Mouse (Mus musculus) midbrain, embryonic 13.5 days (tissue): ENCODE results near the gene Osbpl3. TPM values are rescaled to one million over a fixed set of nuclear protein-coding genes. Genes with fewer than 3 reads are reported as not detected.

Experiments used
- ATAC-seq: fragments of 200-750 bp; cut with Nextera tagmentation; 2 replicates; pipeline ENCODE4 v1.8.0; 2017; ENCODE audit warnings: mild to moderate bottlenecking, moderate TSS enrichment, moderate library complexity
- H3K27ac ChIP-seq: fragments of 300-500 bp; sonication (generic); 2 replicates; pipeline ENCODE4 v1.5.1; 2015; ENCODE audit warnings: inconsistent platforms, mild to moderate bottlenecking, moderate library complexity
- H3K27me3 ChIP-seq: fragments of 300-500 bp; sonication (generic); 2 replicates; pipeline ENCODE4 v1.6.1; 2015; ENCODE audit warnings: mild to moderate bottlenecking, inconsistent platforms
- H3K36me3 ChIP-seq: fragments of 300-500 bp; sonication (generic); 2 replicates; pipeline ENCODE4 v1.6.1; 2015; ENCODE audit warnings: mild to moderate bottlenecking, inconsistent platforms
- H3K4me1 ChIP-seq: fragments of 300-500 bp; sonication (generic); replicated peaks from 2 replicates; pipeline ENCODE4 v1.6.1; 2015; ENCODE audit warnings: inconsistent platforms
- H3K4me2 ChIP-seq: fragments of 300-500 bp; sonication (generic); replicated peaks from 2 replicates; pipeline ENCODE4 v1.6.1; 2015; ENCODE audit warnings: moderate library complexity, mild to moderate bottlenecking, inconsistent platforms
- H3K4me3 ChIP-seq: fragments of 300-500 bp; sonication (generic); replicated peaks from 2 replicates; pipeline ENCODE4 v1.5.1; 2015; ENCODE audit warnings: mild to moderate bottlenecking, inconsistent platforms
- H3K9ac ChIP-seq: fragments of 300-500 bp; sonication (generic); replicated peaks from 2 replicates; pipeline ENCODE4 v1.6.1; 2015; ENCODE audit warnings: mild to moderate bottlenecking, inconsistent platforms
- H3K9me3 ChIP-seq: fragments of 300-500 bp; sonication (generic); 2 replicates; pipeline ENCODE4 v1.6.1; 2016; ENCODE audit warnings: mild to moderate bottlenecking, inconsistent platforms
- WGBS: fragments of 180-500 bp; shearing (Covaris S2); methylation state at CpG from one replicate; pipeline ENCODE4 v1.1.7; 2015; 5-methylcytosine and 5-hydroxymethylcytosine counted together
- polyA plus RNA-seq: library from polyadenylated mRNA; unstranded; fragments of >200 nt; fragmentation: Nextera tagmentation; extraction: Ambion mirVana; gene quantifications from 2 replicates; pipeline ENCODE4 v1.2.1, GENCODE M21; 2015

Gene Osbpl3
- polyA plus RNA-seq, 1 experiment from 2014 or later, result 6.7 TPM

GRCm38 (mm10) chr6:50291650-50292049, 164.4 kb downstream of the Osbpl3 start:
- Histone ChIP-seq H3K27me3 (no peaks in the 10 kb centered on the region), H3K36me3 (no peaks in the 10 kb centered on the region), H3K4me1 (no peaks in the 10 kb centered on the region), H3K9ac (no peak overlapping the region), H3K27ac (no peak overlapping the region), H3K9me3 (no peaks in the 10 kb centered on the region), H3K4me2 (no peak overlapping the region), H3K4me3 (no peak overlapping the region)
- ATAC-seq, result no peak
- 91% methylated on average over 4 of the region's 4 CpGs for WGBS

- Histone ChIP-seq H3K4me3 (no peak overlapping the region), H3K9me3 (no peaks in the 10 kb centered on the region), H3K4me1 (no peaks in the 10 kb centered on the region), H3K27ac (no peak overlapping the region), H3K36me3 (no peaks in the 10 kb centered on the region), H3K4me2 (no peak overlapping the region), H3K27me3 (no peaks in the 10 kb centered on the region), H3K9ac (no peak overlapping the region)
- ATAC-seq, result no peak
- 95% methylated on average over 3 of the region's 3 CpGs for WGBS
Observed at GRCm38 (mm10) chr6:50286881-50287280, 169.1 kb downstream of the Osbpl3 start.

- no peak overlapping the region for H3K4me2 ChIP-seq
- no peak for ATAC-seq
- H3K9ac ChIP-seq, result no peak overlapping the region
- H3K27me3 ChIP-seq, result no peaks in the 10 kb centered on the region
- no peak overlapping the region for H3K4me3 ChIP-seq
- WGBS, result 92% methylated on average over 7 of the region's 7 CpGs
- no peaks in the 10 kb centered on the region for H3K36me3 ChIP-seq
- H3K4me1 ChIP-seq, result no peaks in the 10 kb centered on the region
- H3K9me3 ChIP-seq, result no peaks in the 10 kb centered on the region
- no peak overlapping the region for H3K27ac ChIP-seq
Observed at GRCm38 (mm10) chr6:50279642-50280041, 176.4 kb downstream of the Osbpl3 start.

GRCm38 (mm10) chr6:50273947-50274346, 182.1 kb downstream of the Osbpl3 start:
- no peak overlapping the region for H3K4me2 ChIP-seq
- no peak for ATAC-seq

GRCm38 (mm10) chr6:50273416-50273815, 182.6 kb downstream of the Osbpl3 start:
- Histone ChIP-seq H3K36me3 (no peaks in the 10 kb centered on the region), H3K9me3 (no peaks in the 10 kb centered on the region), H3K4me3 (no peak overlapping the region), H3K27ac (no peak overlapping the region), H3K9ac (no peak overlapping the region), H3K4me2 (no peak overlapping the region), H3K4me1 (no peaks in the 10 kb centered on the region), H3K27me3 (no peaks in the 10 kb centered on the region)
- WGBS, result 81% methylated on average over 1 of the region's 1 CpGs
- ATAC-seq, result no peak

More at GRCm38 (mm10) chr6:50273947-50274346, 182.1 kb downstream of the Osbpl3 start:
- Histone ChIP-seq H3K27ac (no peak overlapping the region), H3K9me3 (no peaks in the 10 kb centered on the region), H3K9ac (no peak overlapping the region), H3K4me1 (no peaks in the 10 kb centered on the region), H3K27me3 (no peaks in the 10 kb centered on the region), H3K4me3 (no peak overlapping the region), H3K36me3 (no peaks in the 10 kb centered on the region)
- 90% methylated on average over 4 of the region's 4 CpGs for WGBS

- peaks cover 24% of the 10 kb centered on the region for H3K4me1 ChIP-seq
- WGBS, result 90% methylated on average over 6 of the region's 6 CpGs
- H3K27ac ChIP-seq, result no peak within 1 kb of the TSS
- H3K36me3 ChIP-seq, result no peaks in the 10 kb centered on the region
- no peak within 1 kb of the TSS for H3K4me3 ChIP-seq
- H3K27me3 ChIP-seq, result no peaks in the 10 kb centered on the region
- H3K9me3 ChIP-seq, result no peaks in the 10 kb centered on the region
- H3K9ac ChIP-seq, result no peak within 1 kb of the TSS
- H3K4me2 ChIP-seq, result no peak within 1 kb of the TSS
- no peak for ATAC-seq
Observed at GRCm38 (mm10) chr6:50263670-50264069, 192.3 kb downstream of the Osbpl3 start, which contains the start of gene Gsdme. Gsdme (minus strand) TSS chr6:50263862.

GRCm38 (mm10) chr6:50262310-50262709, 193.7 kb downstream of the Osbpl3 start:
- peaks cover 24% of the 10 kb centered on the region for H3K4me1 ChIP-seq
- H3K9me3 ChIP-seq, result no peaks in the 10 kb centered on the region
- H3K36me3 ChIP-seq, result no peaks in the 10 kb centered on the region
- peak overlapping the region; percentile 77 for H3K9ac ChIP-seq
- no peaks in the 10 kb centered on the region for H3K27me3 ChIP-seq
- peak overlapping the region; percentile 65 for H3K4me2 ChIP-seq
- peak overlapping the region; percentile 51 for H3K4me3 ChIP-seq
- no peak; the same call in 1 of the 2 replicates for ATAC-seq
- WGBS, result 27% methylated on average over 7 of the region's 7 CpGs
- peak overlapping the region; percentile 83 for H3K27ac ChIP-seq

GRCm38 (mm10) chr6:50261922-50262261, 194.1 kb downstream of the Osbpl3 start:
- Histone ChIP-seq H3K9me3 (no peaks in the 10 kb centered on the region), H3K4me2 (peak overlapping the region; percentile 65), H3K27me3 (no peaks in the 10 kb centered on the region), H3K27ac (peak overlapping the region; percentile 83), H3K9ac (peak overlapping the region; percentile 77), H3K4me1 (peaks cover 24% of the 10 kb centered on the region), H3K36me3 (no peaks in the 10 kb centered on the region), H3K4me3 (peak overlapping the region; percentile 51)
- ATAC-seq, result peak; percentile 77
- WGBS, result under 1% methylated on average over 6 of the region's 6 CpGs

- peak overlapping the region; percentile 83 for H3K27ac ChIP-seq
- WGBS, result 1% methylated on average over 34 of the region's 35 CpGs
- H3K9ac ChIP-seq, result peak overlapping the region; percentile 77
- H3K4me3 ChIP-seq, result peak overlapping the region; percentile 51
- H3K9me3 ChIP-seq, result no peaks in the 10 kb centered on the region
- peak; percentile 94 for ATAC-seq
- H3K4me2 ChIP-seq, result peak overlapping the region; percentile 65
- no peaks in the 10 kb centered on the region for H3K27me3 ChIP-seq
- peaks cover 24% of the 10 kb centered on the region for H3K4me1 ChIP-seq
- no peaks in the 10 kb centered on the region for H3K36me3 ChIP-seq
Observed at GRCm38 (mm10) chr6:50261201-50261921, 194.6 kb downstream of the Osbpl3 start.

- peaks cover 7% of the 10 kb centered on the region for H3K4me1 ChIP-seq
- no peak overlapping the region for H3K4me3 ChIP-seq
- 77% methylated on average over 5 of the region's 5 CpGs for WGBS
- no peak overlapping the region for H3K27ac ChIP-seq
- H3K9me3 ChIP-seq, result no peaks in the 10 kb centered on the region
- no peaks in the 10 kb centered on the region for H3K36me3 ChIP-seq
- H3K9ac ChIP-seq, result no peak overlapping the region
- no peak overlapping the region for H3K4me2 ChIP-seq
- H3K27me3 ChIP-seq, result no peaks in the 10 kb centered on the region
- ATAC-seq, result no peak
Observed at GRCm38 (mm10) chr6:50255356-50255755, 200.6 kb downstream of the Osbpl3 start.

GRCm38 (mm10) chr6:50254723-50255184, 201.2 kb downstream of the Osbpl3 start:
- no peak overlapping the region for H3K4me2 ChIP-seq
- no peak overlapping the region for H3K4me3 ChIP-seq
- H3K4me1 ChIP-seq, result 0 out of 2 replicates have a peak, but pooled peaks cover 3% of the 10 kb centered on the region
- no peaks in the 10 kb centered on the region for H3K27me3 ChIP-seq
- H3K27ac ChIP-seq, result no peak overlapping the region
- no peak overlapping the region for H3K9ac ChIP-seq
- no peaks in the 10 kb centered on the region for H3K9me3 ChIP-seq
- WGBS, result 77% methylated on average over 10 of the region's 10 CpGs
- H3K36me3 ChIP-seq, result no peaks in the 10 kb centered on the region
- ATAC-seq, result no peak

- H3K36me3 ChIP-seq, result no peaks in the 10 kb centered on the region
- 84% methylated on average over 5 of the region's 5 CpGs for WGBS
- no peak overlapping the region for H3K4me2 ChIP-seq
- H3K9me3 ChIP-seq, result no peaks in the 10 kb centered on the region
- no peaks in the 10 kb centered on the region for H3K27me3 ChIP-seq
- no peak overlapping the region for H3K9ac ChIP-seq
- no peak overlapping the region for H3K4me3 ChIP-seq
- no peak overlapping the region for H3K27ac ChIP-seq
- H3K4me1 ChIP-seq, result no peaks in the 10 kb centered on the region
- ATAC-seq, result no peak
Observed at GRCm38 (mm10) chr6:50252690-50253089, 203.3 kb downstream of the Osbpl3 start.

GRCm38 (mm10) chr6:50247791-50248190, 208.2 kb downstream of the Osbpl3 start:
- 90% methylated on average over 4 of the region's 4 CpGs for WGBS
- H3K36me3 ChIP-seq, result no peaks in the 10 kb centered on the region
- ATAC-seq, result no peak

More at GRCm38 (mm10) chr6:50247791-50248190, 208.2 kb downstream of the Osbpl3 start:
- Histone ChIP-seq H3K4me3 (no peak overlapping the region), H3K4me1 (no peaks in the 10 kb centered on the region), H3K4me2 (no peak overlapping the region), H3K27ac (no peak overlapping the region), H3K9me3 (no peaks in the 10 kb centered on the region), H3K9ac (no peak overlapping the region), H3K27me3 (no peaks in the 10 kb centered on the region)
